Mouse (Mus musculus) monocyte, adult 5-6 weeks (primary cell): ENCODE results near the gene Stpg3. TPM values are rescaled to one million over a fixed set of nuclear protein-coding genes. Genes with fewer than 3 reads are reported as not detected.

Source experiments
- ATAC-seq: fragments of 153-309, 156-312 bp; replicated peaks from 2 replicates; pipeline ENCODE4 v1.8.0; 2017; ENCODE audit warnings: mild to moderate bottlenecking; ENCODE audit not compliant: low TSS enrichment, insufficient number of reproducible peaks, severe bottlenecking, poor library complexity, low FRiP score
- total RNA-seq: library from RNA; stranded (forward); fragments of 200-1000, 200-491, 200-594 nt; gene quantifications from 3 replicates; pipeline ENCODE4 v1.2.3, GENCODE M21; 2017

Gene Stpg3
- total RNA-seq, 1 experiment from 2014 or later = not detected

DNA sequence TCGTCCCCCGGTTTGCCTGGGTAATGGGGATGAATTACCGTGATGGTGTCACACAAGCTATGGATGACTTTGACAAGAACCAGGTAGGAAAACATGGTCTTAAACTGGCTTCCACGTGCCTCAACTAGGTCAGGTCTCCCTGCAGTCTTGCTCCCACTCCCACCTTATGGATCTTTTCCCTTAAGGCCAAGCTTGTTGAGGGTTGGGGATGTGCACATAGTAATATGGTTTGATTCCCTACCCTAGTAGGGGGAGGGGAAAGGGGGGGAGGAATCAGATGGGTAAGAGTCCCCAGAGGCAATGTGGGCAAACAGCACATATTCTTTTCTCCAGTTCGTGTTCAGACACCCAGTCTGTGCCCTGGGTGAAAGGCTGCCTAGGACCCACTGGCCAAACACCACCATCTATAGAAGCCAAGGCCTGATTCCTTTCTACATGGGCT is 6.9 kb upstream of the Stpg3 start:
- ATAC-seq = no peak

DNA sequence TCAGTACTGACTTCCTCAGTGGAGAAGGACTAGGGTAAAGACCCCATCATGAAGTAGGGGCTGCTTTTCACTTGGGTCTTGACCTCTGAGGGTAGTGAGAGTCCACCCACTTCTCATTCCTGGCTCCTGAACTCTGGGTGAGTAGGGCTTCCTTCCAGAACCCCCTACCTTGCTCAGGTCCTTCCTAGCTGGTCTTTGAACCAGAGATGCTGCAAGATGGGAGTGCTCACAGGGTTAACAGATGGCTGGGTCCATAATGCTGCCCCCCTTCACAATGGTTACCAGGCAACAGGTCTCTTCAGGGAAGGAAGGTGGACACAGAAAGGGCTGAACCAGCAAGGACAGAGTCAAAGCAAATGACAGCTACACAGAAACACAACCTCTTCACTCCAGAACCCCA is 4.0 kb upstream of the Stpg3 start, which contains the start of gene Fam166a:
Gene Fam166a, plus strand, starts transcription at position 301 of the 400 bp plus-strand sequence.
- ATAC-seq = no peak

DNA sequence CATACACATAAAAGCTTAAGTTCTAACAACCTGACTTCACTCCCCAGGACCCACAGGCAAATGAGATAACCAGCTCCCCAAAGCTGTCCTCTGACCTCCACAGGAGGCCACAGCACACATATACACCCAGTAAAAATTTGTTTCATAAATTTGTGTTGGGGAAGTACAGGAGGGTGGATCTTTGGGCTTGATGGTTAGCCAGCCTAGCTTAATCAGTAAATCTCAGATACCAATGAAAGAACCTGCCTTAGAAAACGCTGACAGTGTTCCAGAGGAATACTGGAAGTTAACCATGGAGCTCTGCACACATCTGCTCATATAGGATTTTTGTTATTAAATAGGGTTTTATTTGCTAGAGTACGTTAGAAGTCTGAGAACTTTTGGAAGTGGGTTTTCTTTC is 3.2 kb upstream of the Stpg3 start:
- ATAC-seq = no peak

DNA sequence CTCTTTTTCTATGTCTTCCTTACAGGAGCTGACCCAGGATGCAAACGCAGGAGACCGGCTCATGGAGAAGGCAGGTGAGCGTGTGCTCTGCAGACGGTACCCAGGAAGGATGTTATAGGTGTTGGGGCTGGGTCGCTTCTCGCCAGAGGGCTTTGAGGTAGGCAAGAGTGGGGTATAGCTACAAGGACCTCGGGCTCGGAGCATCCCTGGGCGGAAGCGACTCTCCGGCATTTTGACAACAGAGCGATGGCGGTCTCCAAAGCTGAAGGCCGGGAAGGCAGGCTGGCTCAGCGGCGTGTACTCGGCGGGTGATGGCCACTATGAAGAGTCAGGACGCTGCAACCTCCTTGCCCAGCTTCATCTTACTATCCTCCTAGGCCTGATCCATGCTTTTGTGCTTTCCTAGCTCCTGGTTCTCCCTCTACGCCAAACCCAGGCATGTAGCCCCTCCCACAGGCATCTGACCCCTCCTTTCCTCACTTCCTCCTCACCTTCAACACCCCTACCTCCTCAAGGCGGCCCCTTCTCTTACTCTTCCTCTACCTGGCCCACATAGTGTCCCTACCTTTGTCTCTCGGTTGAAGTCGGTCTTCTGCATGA is 1.1 kb downstream of the Stpg3 start:
- no peak for ATAC-seq

DNA sequence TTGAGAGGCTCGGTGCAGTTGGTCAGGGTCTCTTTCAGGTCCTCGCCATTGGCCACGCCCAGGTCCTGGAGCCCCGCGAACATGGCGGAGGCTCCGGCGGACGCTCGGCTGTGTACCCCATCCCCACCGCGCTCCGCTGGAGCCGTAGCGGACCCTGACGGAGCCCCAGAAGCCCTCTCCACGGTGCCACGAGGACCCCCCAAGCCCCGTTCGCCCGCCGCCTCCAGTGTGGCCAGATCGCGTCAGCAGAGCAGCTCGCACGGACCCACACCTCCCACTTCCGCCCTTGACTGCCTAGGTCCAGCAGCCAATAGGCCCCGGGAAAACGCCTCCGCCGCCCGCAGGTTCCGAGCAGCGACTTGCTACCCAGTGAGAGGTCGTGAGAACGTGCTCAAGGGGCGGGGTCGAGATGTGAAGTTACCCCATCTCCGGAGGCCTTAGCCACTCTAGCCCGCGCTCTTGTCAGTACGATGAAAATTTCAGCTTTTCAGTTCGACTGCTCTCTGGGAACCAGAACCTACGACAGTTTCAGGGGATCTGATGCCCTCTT is 3.2 kb downstream of the Stpg3 start, which contains the start of gene Nelfb:
Gene Nelfb, minus strand, starts transcription at position 369 of the 550 bp plus-strand sequence.
- peak; percentile 97 for ATAC-seq

DNA sequence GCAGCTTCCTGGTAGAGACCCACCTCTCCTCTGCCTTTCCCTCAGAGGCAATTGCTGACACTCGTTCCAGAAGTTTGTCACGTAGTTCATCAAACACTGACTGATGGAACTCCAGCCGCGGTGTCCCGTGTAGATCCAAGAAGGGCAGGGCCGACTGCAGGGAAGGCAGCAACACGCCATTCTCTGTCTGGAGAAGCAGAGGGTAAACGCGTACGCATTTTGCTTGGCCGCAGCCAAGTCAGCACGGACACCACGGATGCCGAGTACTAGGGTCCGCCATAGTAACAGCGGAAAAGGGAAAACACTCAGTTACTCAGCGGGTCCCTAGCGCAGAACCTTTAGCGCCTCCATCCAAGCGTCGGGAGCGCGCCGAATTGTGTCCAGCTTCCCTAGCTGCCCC is 3.8 kb downstream of the Stpg3 start:
- peak; percentile 4; the same call in 1 of the 2 replicates for ATAC-seq

DNA sequence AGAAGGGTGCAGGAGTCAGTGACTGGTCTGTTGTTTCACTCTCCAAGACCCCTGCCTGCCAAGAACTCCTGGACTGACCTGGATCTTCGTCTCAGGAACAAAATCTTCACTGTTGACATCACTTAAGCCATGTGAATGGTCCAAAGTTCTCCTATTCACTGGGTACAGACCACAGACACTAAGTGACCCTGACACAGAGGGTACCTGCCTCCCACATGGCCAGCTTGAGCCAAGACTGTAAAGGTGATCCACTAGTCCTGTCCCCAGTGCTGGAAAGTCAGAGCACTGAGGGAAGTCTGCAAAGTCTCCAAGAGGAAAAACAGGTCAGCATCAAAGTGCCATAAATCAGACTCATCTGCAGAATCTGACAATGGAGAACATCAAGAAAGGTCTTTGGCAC is 6.8 kb downstream of the Stpg3 start:
- ATAC-seq = no peak

DNA sequence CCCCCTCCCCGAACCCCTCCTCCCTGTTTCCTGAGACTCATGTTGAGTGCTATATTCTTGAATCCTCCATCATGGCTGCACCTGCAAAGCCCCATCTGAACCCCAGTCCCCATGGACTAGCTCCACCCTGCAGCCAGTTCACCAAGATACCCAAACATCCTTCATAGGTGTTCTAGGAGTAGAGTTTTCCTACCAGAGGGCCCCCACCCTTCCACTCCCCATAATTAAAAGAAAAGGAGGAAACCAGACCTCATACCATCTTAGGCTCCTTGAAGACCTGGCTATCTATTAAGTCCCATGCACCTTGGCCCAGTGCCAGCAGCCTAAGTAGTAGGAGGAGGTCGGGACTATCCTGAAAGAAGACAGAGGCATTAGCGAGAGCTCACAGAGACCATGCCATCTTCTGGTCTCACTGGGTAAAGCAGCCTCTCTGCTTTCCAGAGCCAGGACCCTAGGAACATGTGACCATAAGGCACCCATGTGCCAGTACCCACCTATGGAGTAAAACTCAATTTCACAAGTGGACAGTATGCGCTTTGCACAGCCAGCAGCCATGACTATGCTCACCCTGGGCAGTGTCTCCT is 10.7 kb downstream of the Stpg3 start:
- no peak for ATAC-seq

DNA sequence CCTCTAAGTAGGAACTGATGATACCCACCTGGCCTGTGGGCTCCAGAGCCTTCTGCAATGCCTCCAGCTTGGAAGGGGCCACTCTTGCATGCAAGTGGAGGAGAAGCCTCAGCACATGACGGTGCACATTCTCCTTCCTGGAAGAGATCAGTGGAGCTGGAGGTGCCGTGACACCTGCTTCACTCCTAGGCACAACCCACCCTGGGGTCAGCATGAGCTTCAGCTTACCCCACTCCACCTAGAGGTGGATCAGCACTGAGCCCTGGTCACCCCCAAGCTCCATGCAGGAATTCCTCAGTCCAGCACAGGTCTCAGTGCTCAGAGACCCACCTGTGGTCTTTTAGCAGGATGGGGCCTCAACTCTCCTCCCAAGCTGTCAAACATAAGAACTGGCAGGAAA is 13.8 kb downstream of the Stpg3 start:
- no peak for ATAC-seq

DNA sequence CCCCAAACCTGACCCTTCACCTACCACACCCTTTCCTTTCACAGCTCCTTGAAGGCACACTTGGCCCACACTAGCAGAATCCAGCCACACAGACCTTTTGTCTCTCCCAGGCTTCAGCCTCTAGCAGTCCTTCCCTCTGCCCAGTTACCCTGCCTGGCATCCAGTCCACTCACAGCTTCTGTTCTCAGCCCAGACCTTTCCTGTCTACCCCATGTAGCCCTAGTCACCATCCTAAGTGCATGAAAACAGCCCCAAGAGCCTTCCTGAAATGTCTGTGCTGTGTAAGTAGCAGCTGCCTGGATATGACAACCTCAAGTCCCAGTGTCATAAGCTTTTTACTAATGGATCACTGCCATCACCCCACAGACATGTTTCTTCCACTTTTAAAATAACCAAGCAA is 16.5 kb downstream of the Stpg3 start:
- ATAC-seq = no peak

DNA sequence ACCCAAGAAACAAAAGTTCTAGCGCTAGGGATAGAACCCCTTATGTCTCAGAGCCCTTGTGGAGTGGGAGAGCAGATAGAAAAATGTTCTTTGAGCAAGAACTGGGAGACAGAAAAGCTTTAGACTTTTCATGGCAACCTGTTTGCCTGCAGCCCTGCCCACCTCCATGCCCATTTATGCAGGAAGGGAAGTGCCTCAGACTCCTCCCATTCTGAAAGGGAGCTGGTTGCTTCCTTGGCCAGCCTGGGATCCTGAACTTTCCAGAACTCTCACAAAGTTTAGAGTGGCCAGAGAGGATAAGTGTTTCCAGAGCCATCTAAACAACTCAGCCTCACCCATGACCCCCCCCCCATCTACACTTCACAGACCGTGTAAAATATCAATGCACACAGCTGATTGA is 17.2 kb downstream of the Stpg3 start:
- ATAC-seq = no peak

DNA sequence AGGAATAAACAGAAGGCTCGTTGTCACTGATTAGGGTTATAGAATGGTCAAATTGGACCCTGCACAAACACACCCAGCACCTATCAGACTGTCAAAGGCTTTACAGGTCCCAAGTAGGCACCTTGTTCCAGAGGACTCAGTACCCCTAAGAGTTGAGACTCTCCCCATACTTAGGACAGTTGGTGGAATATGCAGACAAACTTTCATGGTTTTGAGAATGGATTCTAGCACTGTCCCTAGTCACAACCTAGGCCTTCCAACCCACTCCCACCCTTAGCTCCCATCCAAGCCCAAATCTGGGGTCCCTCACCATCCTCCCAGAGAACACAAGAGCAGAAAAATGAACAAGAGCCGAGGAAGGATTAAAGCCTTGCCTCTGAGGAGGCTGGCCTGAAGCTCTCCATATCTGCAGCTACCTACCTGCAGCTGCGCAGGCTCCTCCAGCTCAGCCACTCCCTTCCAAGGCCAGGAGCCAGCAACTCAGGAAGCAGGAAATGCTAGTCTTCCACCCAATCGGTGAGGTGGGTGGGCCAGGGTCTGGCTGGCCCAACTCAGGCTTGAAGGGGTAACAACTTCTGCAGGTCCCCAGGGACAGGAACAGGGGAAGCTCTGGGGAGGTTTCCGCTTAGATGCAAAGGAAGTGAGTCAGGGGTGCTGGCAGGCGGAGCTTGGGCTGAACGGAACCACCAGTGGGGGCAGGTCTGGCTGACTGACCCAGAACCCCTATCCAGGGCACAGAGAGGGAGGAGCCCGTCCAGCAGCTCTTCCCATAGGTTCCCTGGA is 18.1 kb downstream of the Stpg3 start, which contains the start of gene Tor4a:
Gene Tor4a, minus strand, starts transcription at position 715 of the 783 bp plus-strand sequence.
- peak; percentile 65 for ATAC-seq

DNA sequence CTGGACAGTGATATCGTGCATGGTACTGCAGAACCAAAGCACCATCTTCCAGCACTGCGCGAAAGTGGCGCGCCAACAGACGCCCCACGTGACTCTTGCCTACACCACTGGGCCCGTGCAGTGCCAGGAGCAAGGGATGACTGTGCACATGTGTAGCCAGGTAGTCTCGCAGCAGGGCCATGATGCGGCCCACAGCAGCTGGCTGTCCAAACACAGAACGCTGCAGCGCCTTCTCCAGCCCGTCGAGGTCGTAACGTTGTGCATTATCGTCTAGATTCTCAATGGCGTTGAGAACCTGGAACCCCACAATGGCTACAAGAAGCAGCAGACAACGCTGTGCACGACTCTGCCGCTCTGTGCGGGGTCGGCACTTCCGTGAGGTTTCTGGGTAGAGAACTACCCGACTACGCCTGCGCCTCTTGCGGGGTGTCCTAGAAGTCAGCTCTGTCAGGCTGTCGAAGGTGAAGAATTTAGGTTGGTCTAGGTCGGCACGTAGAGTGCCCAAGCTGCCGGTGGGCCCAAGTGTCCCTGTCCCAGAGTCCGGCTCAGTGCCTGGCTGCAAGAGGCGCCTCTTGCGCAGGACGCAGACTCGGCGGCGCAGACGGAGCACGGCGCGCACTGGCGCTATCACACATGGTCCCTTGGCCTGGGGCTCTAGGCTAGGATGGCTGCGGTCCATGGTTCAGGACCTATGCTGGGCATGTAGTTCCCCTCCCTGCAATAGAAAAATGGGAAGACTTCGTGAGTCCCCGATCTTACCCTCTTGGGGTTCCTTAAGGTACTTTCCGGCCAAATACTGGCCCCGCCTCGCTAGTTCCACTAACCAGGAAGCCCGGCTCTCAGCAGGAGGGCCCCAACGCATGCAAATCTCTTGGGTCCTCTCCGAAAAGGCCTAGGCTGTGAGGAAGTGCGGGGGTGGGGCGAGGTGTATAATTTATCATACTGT is 19.0 kb downstream of the Stpg3 start:
- peak; percentile 52 for ATAC-seq

DNA sequence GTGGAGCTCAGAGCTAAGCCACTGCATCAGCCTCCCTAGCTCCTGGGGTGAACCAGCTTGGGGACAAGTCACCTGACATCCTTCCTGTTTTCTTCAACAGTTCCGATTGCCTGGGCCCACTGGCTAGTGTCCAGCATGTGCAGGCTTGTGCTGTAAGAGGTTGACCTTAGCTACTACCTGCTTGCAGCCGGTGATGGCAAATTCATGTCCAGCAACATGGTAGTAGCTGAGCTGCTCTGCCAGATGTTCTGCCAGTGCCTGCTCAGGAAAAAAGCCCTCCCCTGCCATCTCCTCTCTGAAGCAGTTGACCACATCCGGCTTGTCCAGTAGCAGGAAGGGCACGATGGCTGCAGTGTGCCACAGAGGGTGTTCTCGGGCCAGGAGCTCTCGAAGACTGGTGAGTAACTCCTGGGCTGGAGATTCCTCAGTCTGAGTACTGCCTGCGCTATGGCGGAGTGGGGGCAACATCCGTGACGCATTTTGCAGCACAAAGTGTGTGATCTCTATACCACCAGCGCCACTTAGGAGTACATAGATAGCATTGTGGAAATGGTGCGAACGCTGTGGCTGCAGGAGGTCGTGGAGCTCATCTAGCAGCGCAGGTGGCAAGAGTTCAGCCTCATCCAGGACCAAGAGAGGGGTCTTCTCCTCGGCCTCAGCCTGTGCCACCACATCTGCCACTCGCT is 19.8 kb downstream of the Stpg3 start:
- peak; percentile 24 for ATAC-seq

DNA sequence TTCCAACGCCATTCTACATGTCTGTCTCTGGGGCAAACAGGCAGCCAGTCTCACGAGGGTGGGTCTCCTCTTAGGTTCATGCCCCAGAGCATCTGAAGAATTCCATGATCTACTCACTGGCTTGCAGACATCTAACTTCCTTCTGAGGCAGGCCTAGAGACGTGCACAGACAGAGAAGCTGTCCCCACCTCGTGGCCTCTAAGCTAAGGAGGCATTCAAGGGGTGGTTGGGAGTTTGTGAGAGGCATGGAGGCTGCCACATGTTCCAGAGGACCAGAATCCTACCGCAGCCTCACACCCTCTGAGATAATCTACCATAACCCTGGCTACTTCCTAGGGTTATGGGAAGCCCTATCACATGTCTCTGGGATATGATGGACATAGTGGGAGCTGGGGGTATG is 20.4 kb downstream of the Stpg3 start:
- no peak for ATAC-seq

DNA sequence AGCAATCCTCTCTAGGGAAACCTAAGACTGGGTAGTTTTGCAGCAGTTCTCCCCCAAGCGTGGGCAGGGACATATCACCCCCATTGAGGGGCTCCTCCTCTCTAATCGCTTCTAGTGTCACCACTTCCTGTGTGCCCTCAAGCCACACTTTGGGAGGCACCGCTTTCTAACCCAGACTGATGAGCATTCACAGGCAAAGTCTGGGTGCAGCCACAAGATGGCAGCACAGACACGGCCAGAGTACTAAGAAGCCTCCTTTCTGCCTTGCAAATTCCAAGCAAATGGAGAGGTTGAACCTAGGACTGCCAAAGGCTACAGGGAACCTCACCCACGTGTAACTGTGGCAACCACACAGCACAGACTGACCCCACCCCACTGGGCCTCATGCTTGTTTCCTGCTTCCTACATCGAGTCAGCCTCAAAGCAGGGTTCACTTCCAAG is 21.1 kb downstream of the Stpg3 start:
- ATAC-seq = peak; percentile 52

DNA sequence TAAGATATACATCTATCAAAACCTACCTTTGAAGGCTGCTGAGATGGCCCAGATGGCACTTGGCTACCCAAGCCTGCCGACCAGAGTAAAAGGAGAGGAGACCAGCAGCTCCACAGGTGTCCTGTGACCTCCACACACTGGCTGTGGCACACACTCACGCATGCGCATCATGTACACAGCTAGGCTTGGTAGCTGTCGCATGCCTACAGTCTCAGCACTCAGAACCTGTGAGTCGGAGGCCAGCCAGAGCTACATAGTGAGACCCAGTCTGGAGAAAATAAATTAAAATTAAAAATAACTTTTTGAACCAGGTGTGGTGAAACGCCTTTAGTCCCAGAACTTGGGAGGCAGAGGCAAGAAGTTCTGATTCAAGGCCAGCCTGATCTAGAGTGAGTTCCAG is 26.6 kb downstream of the Stpg3 start:
- ATAC-seq = no peak

DNA sequence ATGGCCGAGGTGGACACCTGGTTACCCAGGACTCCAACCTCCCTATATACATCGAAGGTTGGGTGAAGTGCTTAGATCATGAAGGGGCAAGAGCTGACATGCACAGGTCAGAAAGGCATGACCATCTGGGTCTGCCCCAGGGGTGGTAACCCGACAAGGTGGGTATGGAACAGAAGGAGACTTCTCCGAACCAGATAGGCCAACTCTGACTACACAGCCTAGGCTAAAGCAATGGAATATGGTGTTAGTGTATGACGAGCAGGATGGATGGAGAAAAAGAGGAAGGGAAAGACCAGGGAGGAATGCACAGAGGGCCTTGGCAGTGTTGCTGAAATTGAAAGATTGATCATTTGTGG is 27.9 kb downstream of the Stpg3 start:
- ATAC-seq = no peak
